Mouse (Mus musculus): ENCODE data around the gene Pip4k2c.

DNA sequence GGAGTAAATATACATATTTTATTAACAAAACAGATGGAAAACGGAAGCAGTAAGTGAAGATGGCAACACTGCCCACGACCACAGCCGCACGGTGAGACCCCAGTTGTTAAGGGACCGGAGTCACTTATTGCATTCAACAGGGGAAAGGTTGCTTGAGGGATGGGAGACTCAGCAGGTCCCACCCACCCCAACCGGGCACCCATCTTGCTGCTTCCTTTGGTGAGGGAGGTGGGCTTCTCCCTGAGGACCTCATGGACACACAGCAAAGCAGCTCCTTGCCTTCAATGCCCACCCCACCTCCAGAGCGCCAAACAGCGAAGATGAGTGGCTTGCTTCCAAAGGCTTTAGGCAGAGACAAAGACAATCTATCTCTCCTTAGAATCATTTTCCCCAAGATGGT is 14.3 kb downstream of the Pip4k2c start:
- TF ChIP-seq TAL1 (IDR thresholded peaks at IDR 0.05; ENCODE audit: low read length) (no peak), GATA1 (IDR thresholded peaks at IDR 0.05; ENCODE audit: low read length) (no peak)
